Mouse (Mus musculus): Measurements from ENCODE around the gene Crocc. TPM values are rescaled to one million over a fixed set of nuclear protein-coding genes. Genes with fewer than 3 reads are reported as not detected.

The Crocc gene
- polyA plus RNA-seq, 1 experiment from 2014 or later = 5.1 TPM

DNA sequence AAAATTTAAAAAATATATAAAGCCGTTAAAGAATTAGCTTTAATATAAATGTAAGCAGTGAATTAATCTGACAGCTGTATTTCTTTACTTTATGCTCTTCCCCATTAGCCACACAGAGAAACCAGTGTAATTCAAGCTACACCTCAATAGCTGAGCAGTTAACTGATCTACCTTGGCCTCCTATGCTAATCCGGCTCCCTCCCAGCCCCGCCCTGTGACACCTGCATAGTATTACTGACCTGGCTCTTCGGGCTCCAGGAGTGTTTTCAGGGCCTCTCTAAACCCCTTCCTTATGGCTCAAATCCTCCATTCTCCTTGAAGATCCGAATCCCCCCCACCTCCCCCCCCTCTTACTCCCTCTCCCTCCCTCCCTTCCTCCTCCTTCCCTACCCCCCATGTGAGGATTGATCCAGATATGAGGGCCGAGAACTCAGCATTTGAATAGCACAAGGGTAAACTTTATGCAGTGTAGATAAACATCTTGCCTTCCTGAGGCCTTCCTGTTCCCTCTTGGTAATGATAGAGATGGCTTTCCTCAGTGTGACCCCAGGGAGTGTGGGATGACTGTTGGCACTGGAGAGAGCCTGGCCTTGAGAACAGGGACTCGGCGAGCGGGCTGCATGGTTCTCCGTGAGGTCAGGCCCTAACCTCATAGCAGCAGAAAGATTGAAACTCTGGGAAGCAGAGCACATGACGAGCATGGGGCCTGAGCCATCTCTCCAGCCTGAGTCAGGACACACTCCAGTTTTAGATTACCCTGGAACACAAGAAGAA lies 92.8 kb downstream of the Crocc start:
- Histone ChIP-seq H3K4me2 (ENCODE audit: low read depth, low read length) (no peak overlapping the region), H3K27ac (replicated peaks; ENCODE audit: low read depth, low read length) (no peak overlapping the region), H3K9ac (ENCODE audit: low read depth, low read length) (no peak overlapping the region), H3K4me1 (ENCODE audit: control insufficient read depth, insufficient read depth, low read length) (peaks cover 4% of the 10 kb centered on the region; the same call in 1 of the 2 replicates), H3K27me3 (replicated peaks; ENCODE audit: control insufficient read depth, insufficient read depth, low read length) (no peaks in the 10 kb centered on the region), H3K9me3 (ENCODE audit: control insufficient read depth, low read length) (no peaks in the 10 kb centered on the region), H3K4me3 (ENCODE audit: low read depth, low read length) (no peak overlapping the region), H3K36me3 (ENCODE audit: control insufficient read depth, insufficient read depth, low read length) (peaks cover 69% of the 10 kb centered on the region)
- ATAC-seq (ENCODE audit: low read depth) (peak; percentile 63; the same call in 1 of the 2 replicates), DNase-seq (ENCODE audit: low spot score) (no peak)
- WGBS = 82% methylated on average over 11 of the region's 11 CpGs

Other genes starting within 250 kb of the Crocc start
- gene Padi3, start 249.9 kb downstream of the Crocc start, polyA plus RNA-seq (2014; fragmentation: Nextera tagmentation; extraction: Ambion mirVana) = 0.38 and 0.47 TPM in 2 replicates
- 0.07 and 0.28 TPM in 2 replicates for gene Padi1, start 214.8 kb downstream of the Crocc start, polyA plus RNA-seq (2014; fragmentation: Nextera tagmentation; extraction: Ambion mirVana)
- gene Padi2, start 154.2 kb downstream of the Crocc start, polyA plus RNA-seq (2014; fragmentation: Nextera tagmentation; extraction: Ambion mirVana) = 15.1 and 16.1 TPM in 2 replicates
- gene Sdhb, start 99.3 kb downstream of the Crocc start, polyA plus RNA-seq (2014; fragmentation: Nextera tagmentation; extraction: Ambion mirVana) = 383 and 394 TPM in 2 replicates
- gene Atp13a2, start 73.7 kb downstream of the Crocc start, polyA plus RNA-seq (2014; fragmentation: Nextera tagmentation; extraction: Ambion mirVana) = 42.9 and 43.5 TPM in 2 replicates
- 745 and 811 TPM in 2 replicates for gene Mfap2, start 50.1 kb downstream of the Crocc start, polyA plus RNA-seq (2014; fragmentation: Nextera tagmentation; extraction: Ambion mirVana)
- gene Necap2, start 17.8 kb upstream of the Crocc start, polyA plus RNA-seq (2014; fragmentation: Nextera tagmentation; extraction: Ambion mirVana) = 66.5 and 78.8 TPM in 2 replicates
- gene Spata21, start 27.8 kb upstream of the Crocc start, polyA plus RNA-seq (2014; fragmentation: Nextera tagmentation; extraction: Ambion mirVana) = 0.33 TPM in 1 of 2 replicates, not detected in the other
- 38.7 and 40.2 TPM in 2 replicates for gene Szrd1, start 79.2 kb upstream of the Crocc start, polyA plus RNA-seq (2014; fragmentation: Nextera tagmentation; extraction: Ambion mirVana)
- 22.7 and 24.9 TPM in 2 replicates for gene Fbxo42, start 87.4 kb upstream of the Crocc start, polyA plus RNA-seq (2014; fragmentation: Nextera tagmentation; extraction: Ambion mirVana)
- 5.1 and 5.2 TPM in 2 replicates for gene Rsg1, start 153.4 kb upstream of the Crocc start, polyA plus RNA-seq (2014; fragmentation: Nextera tagmentation; extraction: Ambion mirVana)
- 17.4 and 17.7 TPM in 2 replicates for gene Arhgef19, start 178.9 kb upstream of the Crocc start, polyA plus RNA-seq (2014; fragmentation: Nextera tagmentation; extraction: Ambion mirVana)
- 2.1 and 4.2 TPM in 2 replicates for gene Epha2, start 240.7 kb upstream of the Crocc start, polyA plus RNA-seq (2014; fragmentation: Nextera tagmentation; extraction: Ambion mirVana)